11 mouse cellular contexts compared by ENCODE assay signal in genomic region chr12:33480975-33481374, GRCm38 (mm10). TPM values are rescaled to one million over a fixed set of nuclear protein-coding genes. Genes with fewer than 3 reads are reported as not detected.
DNase-seq lines count a peak whose midpoint lies in the region; ATAC-seq and TF ChIP-seq lines count a peak whose summit lies in the region.
"Had no signal": no experiment of that assay in that cellular context is flagged by ENCODE, and none has a peak within 500 bp of the region (broad histone marks: within the 10 kb centered on the region; RNA-seq: fewer than 3 reads in every experiment).

No protein-coding gene starts in this region.

- DNase-seq in kidney, postnatal 0 days (ENCODE audit: low spot score): peak; percentile 81
- no peak for DNase-seq in kidney, adult 8-10 months
- DNase-seq in ES-CJ7 (ENCODE audit: low read depth, low spot score): peak; percentile 18
- DNase-seq in adipocyte (ENCODE audit: low spot score): peak; percentile 28
- no peak for DNase-seq in spleen, postnatal 14 days (ENCODE audit: low spot score in 2 of 2)
- DNase-seq in adrenal gland, adult 2 months: no peak
- DNase-seq in frontal cortex, postnatal 25 days (ENCODE audit: low spot score in 2 of 2): no peak
- DNase-seq: cerebellum, postnatal 36 days had no signal

- no peak for ATAC-seq in kidney, postnatal 0 days (replicated peaks; ENCODE audit: low FRiP score, low read depth)
- ATAC-seq in megakaryocyte progenitor cell, adult 5-6 weeks (replicated peaks; ENCODE audit: poor library complexity): 0 out of 2 replicates have a peak, but pooled peaks have one; percentile 46

- no peaks in the 10 kb centered on the region for H3K36me3 ChIP-seq in kidney, postnatal 0 days (ENCODE audit: insufficient read depth, low read length)
- H3K36me3 ChIP-seq: kidney, embryonic 15.5 days; limb, embryonic 15.5 days had no signal

- H3K4me1 ChIP-seq in kidney, postnatal 0 days (replicated peaks; ENCODE audit: insufficient read depth, low read length): no peaks in the 10 kb centered on the region
- H3K4me1 ChIP-seq: kidney, embryonic 15.5 days; limb, embryonic 15.5 days had no signal

- H3K4me3 ChIP-seq in kidney, postnatal 0 days (replicated peaks; ENCODE audit: low read depth, low read length): no peak overlapping the region
- H3K4me3 ChIP-seq: kidney, embryonic 15.5 days; limb, embryonic 15.5 days had no signal

- H3K4me2 ChIP-seq in kidney, postnatal 0 days (ENCODE audit: low read length): no peak overlapping the region
- H3K4me2 ChIP-seq: kidney, embryonic 15.5 days; limb, embryonic 15.5 days had no signal

- no peak overlapping the region for H3K27ac ChIP-seq in kidney, postnatal 0 days
- H3K27ac ChIP-seq: kidney, embryonic 15.5 days; limb, embryonic 15.5 days had no signal

- 26% methylated on average over 5 of the region's 5 CpGs for WGBS in kidney, postnatal 0 days

- no peaks in the 10 kb centered on the region for H3K27me3 ChIP-seq in kidney, postnatal 0 days (ENCODE audit: insufficient read depth, low read length)
- H3K27me3 ChIP-seq: kidney, embryonic 15.5 days; limb, embryonic 15.5 days had no signal

- peak; percentile 70 for TF ChIP-seq CTCF in kidney, postnatal 0 days (IDR thresholded peaks at IDR 0.05; ENCODE audit: low read depth)

- no peaks in the 10 kb centered on the region for H3K9me3 ChIP-seq in kidney, postnatal 0 days (replicated peaks; ENCODE audit: low read length)
- H3K9me3 ChIP-seq: kidney, embryonic 15.5 days; limb, embryonic 15.5 days had no signal

- no peak overlapping the region for H3K9ac ChIP-seq in kidney, postnatal 0 days (ENCODE audit: low read depth, low read length)
- H3K9ac ChIP-seq: kidney, embryonic 15.5 days; limb, embryonic 15.5 days had no signal

RNA-seq across cellular contexts. Expression of gene Twistnb, which starts 51.5 kb away (rescaled TPM):
- polyA plus RNA-seq in kidney, postnatal 0 days (2015; fragmentation: Nextera tagmentation; extraction: Ambion mirVana): 72.4 and 77.6 TPM in 2 replicates
- 53.5 and 54.5 TPM in 2 replicates for total RNA-seq in megakaryocyte progenitor cell, adult 5-6 weeks (2015)
- total RNA-seq in megakaryocyte progenitor cell, adult 5-6 weeks (2017): 55.3 and 61.1 TPM in 2 replicates
- 10 to 100 TPM; 11.4 to 15.6 TPM for total RNA-seq in adrenal gland, adult 2 months (2021)
- polyA plus RNA-seq in adrenal gland, adult 2 months (2012; rRNA removed): 84.0 and 88.3 TPM in 2 replicates

Comparison
In these comparisons a context has a peak if more than half of its experiments do, and no peak if none do; other contexts are left out.
1. DNase-seq: peak in kidney, postnatal 0 days (single experiment), ES-CJ7 (single experiment) and adipocyte (single experiment); none in kidney, adult 8-10 months (0 of 2), spleen, postnatal 14 days (0 of 2), adrenal gland, adult 2 months (single experiment) and frontal cortex, postnatal 25 days (0 of 2).